Mouse (Mus musculus) limb, embryonic 11.5 days (tissue): ENCODE measurements around the gene Smarcc2. TPM values are rescaled to one million over a fixed set of nuclear protein-coding genes. Genes with fewer than 3 reads are reported as not detected.

ENCODE experiments used
- ATAC-seq: fragments of 200-750 bp; cut with Nextera tagmentation; 2 replicates; pipeline ENCODE4 v1.8.0; 2017; ENCODE audit warnings: low read depth; ENCODE audit not compliant: insufficient number of reproducible peaks, low FRiP score, low TSS enrichment
- DNase-seq: peaks from one replicate; pipeline ENCODE4 v3.0.0-alpha.2; 2015; ENCODE audit warnings: low spot score
- H3K27ac ChIP-seq: fragments of 300-500 bp; sonication (generic); replicated peaks from 2 replicates; pipeline ENCODE4 v1.5.1; 2014; ENCODE audit warnings: low read depth, mild to moderate bottlenecking, low read length
- H3K27me3 ChIP-seq: fragments of 300-500 bp; sonication (generic); 2 replicates; pipeline ENCODE4 v1.6.1; 2014; ENCODE audit warnings: mild to moderate bottlenecking, low read length, mixed read lengths; ENCODE audit not compliant: control insufficient read depth, insufficient read depth
- H3K36me3 ChIP-seq: fragments of 300-500 bp; sonication (generic); 2 replicates; pipeline ENCODE4 v1.6.1; 2014; ENCODE audit warnings: mild to moderate bottlenecking, low read length, moderate library complexity, mixed read lengths; ENCODE audit not compliant: control insufficient read depth, insufficient read depth
- H3K4me1 ChIP-seq: fragments of 300-500 bp; sonication (generic); 2 replicates; pipeline ENCODE4 v1.6.1; 2014; ENCODE audit warnings: low read length, mixed read lengths; ENCODE audit not compliant: control insufficient read depth, insufficient read depth
- H3K4me2 ChIP-seq: fragments of 300-500 bp; sonication (generic); 2 replicates; pipeline ENCODE4 v1.6.1; 2014; ENCODE audit warnings: low read depth, mild to moderate bottlenecking, moderate library complexity; ENCODE audit not compliant: severe bottlenecking
- H3K4me3 ChIP-seq: fragments of 300-500 bp; sonication (generic); 2 replicates; pipeline ENCODE4 v1.5.1; 2014; ENCODE audit warnings: low read depth, low read length
- H3K9ac ChIP-seq: fragments of 300-500 bp; sonication (generic); 2 replicates; pipeline ENCODE4 v1.6.1; 2014; ENCODE audit warnings: mild to moderate bottlenecking, low read length
- H3K9me3 ChIP-seq: fragments of 300-500 bp; sonication (generic); 2 replicates; pipeline ENCODE4 v1.6.1; 2016; ENCODE audit warnings: low read length; ENCODE audit not compliant: control insufficient read depth
- WGBS: fragments of 180-500 bp; shearing (Covaris S2); extraction: QIAGEN DNeasy Blood & Tissue Kit; methylation state at CpG from one replicate; pipeline ENCODE4 v1.1.7; 2014; 5-methylcytosine and 5-hydroxymethylcytosine counted together
- polyA plus RNA-seq: library from polyadenylated mRNA; unstranded; fragments of >200 nt; fragmentation: Nextera tagmentation; extraction: Ambion mirVana; gene quantifications from 2 replicates; pipeline ENCODE4 v1.2.1, GENCODE M21; 2014

Smarcc2 gene
- polyA plus RNA-seq, 1 experiment from 2014 or later, result 96.5 TPM

DNA sequence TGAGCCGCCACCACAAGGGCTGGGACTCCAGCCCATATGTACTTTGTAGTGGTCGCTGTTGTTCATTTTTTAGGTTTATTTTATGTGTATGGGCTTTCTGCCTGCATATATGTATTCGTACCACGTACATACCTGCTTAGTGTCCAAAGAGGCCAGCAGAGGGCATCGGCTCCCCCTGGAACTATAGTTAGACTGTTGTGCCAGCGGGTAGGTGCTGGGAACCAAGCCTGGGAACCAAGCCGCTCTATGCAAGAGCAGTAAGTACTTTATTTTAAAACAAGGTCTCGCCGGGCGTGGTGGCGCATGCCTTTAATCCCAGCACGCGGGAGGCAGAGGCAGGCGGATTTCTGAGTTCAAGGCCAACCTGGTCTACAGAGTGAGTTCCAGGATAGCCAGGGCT, 46.9 kb downstream of the Smarcc2 start:
- Histone ChIP-seq H3K9ac (no peak overlapping the region), H3K4me1 (no peaks in the 10 kb centered on the region), H3K9me3 (no peaks in the 10 kb centered on the region), H3K27me3 (no peaks in the 10 kb centered on the region), H3K27ac (no peak overlapping the region), H3K4me2 (no peak overlapping the region), H3K4me3 (no peak overlapping the region), H3K36me3 (0 out of 2 replicates have a peak, but pooled peaks cover 2% of the 10 kb centered on the region)
- DNase-seq (no peak), ATAC-seq (no peak)
- WGBS, result 96% methylated on average over 14 of the region's 14 CpGs

GRCm38 (mm10) chr10:128508260-128508659, 49.2 kb downstream of the Smarcc2 start:
- ATAC-seq (no peak), DNase-seq (no peak)
- H3K4me1 ChIP-seq, result no peaks in the 10 kb centered on the region
- 82% methylated on average over 9 of the region's 9 CpGs for WGBS
- no peak overlapping the region for H3K4me3 ChIP-seq
- no peak overlapping the region for H3K4me2 ChIP-seq
- no peak overlapping the region for H3K27ac ChIP-seq
- no peaks in the 10 kb centered on the region for H3K9me3 ChIP-seq
- no peak overlapping the region for H3K9ac ChIP-seq
- 0 out of 2 replicates have a peak, but pooled peaks cover 2% of the 10 kb centered on the region for H3K36me3 ChIP-seq
- H3K27me3 ChIP-seq, result no peaks in the 10 kb centered on the region

- no peak for ATAC-seq
- no peak overlapping the region for H3K4me3 ChIP-seq
- no peaks in the 10 kb centered on the region for H3K9me3 ChIP-seq
- DNase-seq, result no peak
- no peaks in the 10 kb centered on the region for H3K4me1 ChIP-seq
- H3K9ac ChIP-seq, result no peak overlapping the region
- no peaks in the 10 kb centered on the region for H3K27me3 ChIP-seq
- WGBS, result 90% methylated on average over 9 of the region's 9 CpGs
- 0 out of 2 replicates have a peak, but pooled peaks cover 2% of the 10 kb centered on the region for H3K36me3 ChIP-seq
- H3K4me2 ChIP-seq, result no peak overlapping the region
- no peak overlapping the region for H3K27ac ChIP-seq
Observed at GRCm38 (mm10) chr10:128509203-128509602, 50.2 kb downstream of the Smarcc2 start.

DNA sequence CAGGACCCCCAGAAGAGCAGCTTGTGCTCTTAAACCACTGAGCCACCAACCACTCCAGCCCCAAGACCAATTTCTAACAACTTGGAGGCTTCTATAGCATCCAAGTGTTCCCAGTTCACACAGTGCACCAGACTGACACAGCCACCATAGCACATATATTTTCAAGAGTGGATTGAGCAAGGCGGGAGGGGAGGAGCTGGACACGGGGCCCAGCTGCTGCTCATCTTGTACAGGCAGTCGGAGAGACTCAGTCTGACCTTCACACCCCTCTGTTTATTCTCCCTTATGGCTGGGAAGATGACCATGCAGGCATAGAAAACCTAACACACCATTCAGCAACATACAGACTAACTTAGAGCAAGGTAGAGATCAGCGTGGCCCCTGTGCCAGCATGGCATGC, 50.8 kb downstream of the Smarcc2 start:
- Histone ChIP-seq H3K9me3 (no peaks in the 10 kb centered on the region), H3K27ac (no peak overlapping the region)
- 84% methylated on average over 4 of the region's 4 CpGs for WGBS

DNA sequence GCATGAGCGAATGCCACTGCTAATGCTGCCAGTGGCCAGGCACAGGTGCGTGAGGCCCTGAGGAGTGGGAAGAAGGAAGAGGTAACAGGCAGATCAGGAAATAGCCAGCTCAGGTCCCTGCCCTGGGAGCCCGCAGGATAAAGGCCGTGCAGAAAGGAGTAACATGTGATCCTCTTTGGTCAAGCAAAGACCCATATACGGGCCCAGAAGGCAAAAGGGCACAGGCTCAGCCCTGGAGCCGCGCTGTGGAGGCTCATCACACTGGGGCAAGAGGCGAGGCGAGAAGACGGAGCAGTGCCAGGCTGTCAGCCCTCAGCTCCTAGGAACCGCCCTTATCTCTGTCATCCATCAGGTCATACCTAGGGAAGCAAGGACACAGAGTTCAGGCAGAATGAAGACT, 51.3 kb downstream of the Smarcc2 start:
- Histone ChIP-seq H3K27me3 (peaks cover under 1% of the 10 kb centered on the region; the same call in 1 of the 2 replicates), H3K4me1 (no peaks in the 10 kb centered on the region), H3K4me2 (no peak overlapping the region), H3K9ac (no peak overlapping the region), H3K9me3 (no peaks in the 10 kb centered on the region), H3K4me3 (no peak overlapping the region), H3K27ac (no peak overlapping the region), H3K36me3 (0 out of 2 replicates have a peak, but pooled peaks cover 2% of the 10 kb centered on the region)
- no peak for DNase-seq
- WGBS, result 81% methylated on average over 11 of the region's 11 CpGs
- ATAC-seq, result no peak

More for the DNA sequence above, 50.8 kb downstream of the Smarcc2 start:
- Histone ChIP-seq H3K4me3 (no peak overlapping the region), H3K36me3 (0 out of 2 replicates have a peak, but pooled peaks cover 2% of the 10 kb centered on the region), H3K4me2 (no peak overlapping the region), H3K4me1 (no peaks in the 10 kb centered on the region), H3K27me3 (no peaks in the 10 kb centered on the region), H3K9ac (no peak overlapping the region)
- DNase-seq (no peak), ATAC-seq (no peak)

- WGBS, result 87% methylated on average over 9 of the region's 9 CpGs
Observed at GRCm38 (mm10) chr10:128511189-128511588, 52.1 kb downstream of the Smarcc2 start.

DNA sequence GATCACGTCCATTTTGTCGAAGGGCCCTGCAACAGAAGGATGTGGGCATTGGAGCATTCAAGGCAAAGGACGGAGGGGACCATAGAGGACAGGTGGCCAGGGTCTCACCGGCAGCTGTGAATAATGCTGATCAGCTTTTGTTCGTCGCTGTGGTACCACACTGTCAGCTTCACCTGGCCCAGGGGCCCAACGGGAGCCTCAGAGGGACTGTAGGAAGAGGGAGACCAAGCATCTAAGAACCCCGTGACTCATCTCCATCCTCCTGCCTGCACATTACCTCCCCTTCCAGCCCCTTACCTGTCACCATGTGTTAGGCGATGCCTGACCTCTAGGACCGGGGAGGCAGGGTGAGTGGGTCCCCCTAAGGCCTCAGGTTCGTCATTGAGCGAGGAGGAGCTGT, 52.7 kb downstream of the Smarcc2 start:
- Histone ChIP-seq H3K36me3 (peaks cover 2% of the 10 kb centered on the region; the same call in 1 of the 2 replicates), H3K27ac (no peak overlapping the region), H3K4me2 (no peak overlapping the region), H3K9ac (no peak overlapping the region), H3K9me3 (no peaks in the 10 kb centered on the region), H3K4me1 (no peaks in the 10 kb centered on the region), H3K4me3 (no peak overlapping the region), H3K27me3 (peaks cover 15% of the 10 kb centered on the region)
- ATAC-seq (no peak), DNase-seq (no peak)
- WGBS, result 79% methylated on average over 12 of the region's 12 CpGs

More at GRCm38 (mm10) chr10:128511189-128511588, 52.1 kb downstream of the Smarcc2 start:
- DNase-seq, result no peak
- H3K36me3 ChIP-seq, result peaks cover 2% of the 10 kb centered on the region; the same call in 1 of the 2 replicates
- no peak overlapping the region for H3K4me3 ChIP-seq
- no peak overlapping the region for H3K9ac ChIP-seq
- no peak for ATAC-seq
- peaks cover 9% of the 10 kb centered on the region for H3K27me3 ChIP-seq
- H3K9me3 ChIP-seq, result no peaks in the 10 kb centered on the region
- no peak overlapping the region for H3K27ac ChIP-seq
- no peak overlapping the region for H3K4me2 ChIP-seq
- H3K4me1 ChIP-seq, result no peaks in the 10 kb centered on the region

GRCm38 (mm10) chr10:128515044-128515443, 56.0 kb downstream of the Smarcc2 start:
- ATAC-seq, result no peak
- Histone ChIP-seq H3K36me3 (no peaks in the 10 kb centered on the region; the same call in 1 of the 2 replicates), H3K27me3 (peaks cover 31% of the 10 kb centered on the region), H3K4me1 (no peaks in the 10 kb centered on the region), H3K27ac (no peak overlapping the region), H3K9me3 (no peaks in the 10 kb centered on the region), H3K4me3 (no peak overlapping the region), H3K9ac (no peak overlapping the region), H3K4me2 (no peak overlapping the region)
- DNase-seq, result no peak
- WGBS, result 87% methylated on average over 4 of the region's 4 CpGs

DNA sequence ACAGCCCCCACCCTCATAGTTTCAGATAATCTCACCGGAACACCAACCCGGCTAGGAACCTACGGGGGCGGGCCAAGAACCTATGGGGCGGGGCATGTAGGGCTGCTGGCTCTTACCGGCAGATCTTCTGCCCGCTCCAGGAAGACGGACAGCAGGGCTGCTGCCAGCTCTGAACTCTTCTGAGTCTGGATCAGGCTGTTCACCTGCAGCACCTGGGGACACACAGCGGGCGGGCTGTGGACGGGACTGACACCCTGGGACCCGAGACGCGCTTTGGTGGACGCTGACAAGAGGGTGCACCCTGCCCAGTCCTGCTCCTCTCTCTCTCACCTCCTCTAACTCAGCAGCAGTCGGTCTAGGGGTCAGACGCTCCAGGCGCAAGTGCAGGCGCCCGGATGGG, 57.0 kb downstream of the Smarcc2 start:
- Histone ChIP-seq H3K36me3 (no peaks in the 10 kb centered on the region; the same call in 1 of the 2 replicates), H3K27me3 (peaks cover 31% of the 10 kb centered on the region), H3K4me3 (no peak overlapping the region; the same call in 1 of the 2 replicates), H3K4me1 (no peaks in the 10 kb centered on the region), H3K9me3 (no peaks in the 10 kb centered on the region), H3K4me2 (peak overlapping the region; percentile 28; the same call in 1 of the 2 replicates), H3K9ac (no peak overlapping the region), H3K27ac (no peak overlapping the region)
- no peak for DNase-seq
- ATAC-seq, result peak; percentile 35; the same call in 1 of the 2 replicates
- 6% methylated on average over 20 of the region's 20 CpGs for whole genome bisulfite sequencing
